Mouse (Mus musculus) adrenal gland, postnatal 25 days (tissue): Measurements from ENCODE around the gene Dnaja2. TPM values are rescaled to one million over a fixed set of nuclear protein-coding genes. Genes with fewer than 3 reads are reported as not detected.
A peak's percentile ranks its signal among the peaks of the same experiment; 100 is the strongest.

Experiments
- DNase-seq: peaks from one replicate; pipeline ENCODE4 v3.0.0; 2021; ENCODE audit warnings: mixed read lengths
- total RNA-seq: library from RNA; stranded (reverse); gene quantifications from 2 replicates; pipeline ENCODE4 v1.2.3, GENCODE M21; 2021

Dnaja2 gene
- total RNA-seq, 1 experiment from 2014 or later, result 166 TPM

DNA sequence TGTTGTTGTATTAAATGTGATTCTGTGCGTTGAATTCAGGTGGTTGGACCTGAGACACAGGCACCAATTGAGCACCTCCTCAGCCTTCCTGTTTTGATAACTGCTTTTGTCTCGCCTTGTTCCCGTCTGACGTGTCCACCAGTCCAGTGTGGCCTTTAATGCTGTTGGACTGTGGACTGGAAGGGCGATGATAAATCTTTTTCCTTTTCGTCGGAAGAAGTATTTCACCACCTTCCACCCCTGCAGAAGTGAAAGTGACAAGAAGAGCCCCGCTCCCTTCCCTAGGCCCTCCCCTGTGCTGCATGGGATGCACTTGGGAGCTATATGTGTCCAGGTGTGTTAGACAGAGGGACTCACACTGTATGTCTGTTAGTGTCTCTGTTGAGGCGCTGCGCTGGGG, 54.7 kb downstream of the Dnaja2 start:
- DNase-seq, result no peak

DNA sequence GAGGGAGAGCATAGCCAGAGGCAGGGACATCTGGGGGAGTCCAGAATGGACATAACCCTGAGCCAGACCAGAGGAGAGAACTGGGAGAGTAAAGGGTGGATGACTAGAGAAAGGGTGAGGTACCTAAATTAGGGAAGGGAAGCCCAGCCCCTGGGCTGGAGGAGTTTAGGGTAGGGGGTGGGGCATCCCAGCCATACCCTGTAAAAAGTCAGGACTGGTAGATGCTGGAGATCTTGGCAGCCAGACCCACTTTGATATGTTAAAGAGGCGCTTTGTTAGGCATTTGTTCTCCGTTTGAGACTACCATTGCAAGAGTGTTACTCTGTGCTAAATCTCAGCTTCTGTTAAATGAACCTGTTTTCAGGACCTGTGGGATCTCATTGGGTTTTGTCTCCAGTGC, 56.6 kb downstream of the Dnaja2 start:
- no peak for DNase-seq

DNA sequence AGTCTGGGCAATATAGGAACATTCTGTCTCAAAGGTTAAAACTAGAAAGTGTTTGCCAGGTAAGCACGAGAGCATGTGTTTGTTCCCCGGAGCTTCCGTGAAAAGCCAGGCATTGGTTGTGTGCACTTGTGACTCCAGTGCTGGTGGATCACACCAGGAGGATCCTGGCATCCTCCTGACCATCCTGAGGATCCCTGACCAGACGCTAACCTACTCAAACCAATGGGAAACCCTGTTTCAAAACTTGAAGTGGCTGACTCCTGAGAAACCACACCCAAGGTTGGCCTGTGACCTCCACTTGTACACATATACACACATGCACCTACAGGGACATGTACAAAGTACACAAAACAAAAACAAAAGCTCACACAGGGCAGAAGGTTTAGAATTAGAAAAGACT, 58.4 kb downstream of the Dnaja2 start:
- DNase-seq, result no peak

DNA sequence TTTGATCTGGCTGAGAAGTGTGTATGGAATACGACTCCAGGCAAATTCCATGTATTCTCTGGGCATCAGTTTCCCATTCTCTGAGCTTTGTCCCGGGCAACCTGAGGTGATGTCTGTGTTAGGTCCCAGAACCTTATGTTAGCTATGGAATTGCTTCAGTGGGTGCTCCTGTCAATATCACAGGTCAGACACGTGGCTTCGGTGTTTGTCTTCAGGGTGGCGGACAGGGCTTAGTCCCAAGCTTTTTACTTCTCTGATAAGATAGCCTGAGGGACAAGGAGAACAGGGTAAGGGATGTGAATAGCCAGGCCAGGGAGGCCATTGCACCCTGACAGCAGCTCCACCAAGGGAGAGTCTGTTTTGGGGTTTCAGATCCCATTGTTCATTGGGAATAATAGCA, 59.0 kb downstream of the Dnaja2 start:
- no peak for DNase-seq

DNA sequence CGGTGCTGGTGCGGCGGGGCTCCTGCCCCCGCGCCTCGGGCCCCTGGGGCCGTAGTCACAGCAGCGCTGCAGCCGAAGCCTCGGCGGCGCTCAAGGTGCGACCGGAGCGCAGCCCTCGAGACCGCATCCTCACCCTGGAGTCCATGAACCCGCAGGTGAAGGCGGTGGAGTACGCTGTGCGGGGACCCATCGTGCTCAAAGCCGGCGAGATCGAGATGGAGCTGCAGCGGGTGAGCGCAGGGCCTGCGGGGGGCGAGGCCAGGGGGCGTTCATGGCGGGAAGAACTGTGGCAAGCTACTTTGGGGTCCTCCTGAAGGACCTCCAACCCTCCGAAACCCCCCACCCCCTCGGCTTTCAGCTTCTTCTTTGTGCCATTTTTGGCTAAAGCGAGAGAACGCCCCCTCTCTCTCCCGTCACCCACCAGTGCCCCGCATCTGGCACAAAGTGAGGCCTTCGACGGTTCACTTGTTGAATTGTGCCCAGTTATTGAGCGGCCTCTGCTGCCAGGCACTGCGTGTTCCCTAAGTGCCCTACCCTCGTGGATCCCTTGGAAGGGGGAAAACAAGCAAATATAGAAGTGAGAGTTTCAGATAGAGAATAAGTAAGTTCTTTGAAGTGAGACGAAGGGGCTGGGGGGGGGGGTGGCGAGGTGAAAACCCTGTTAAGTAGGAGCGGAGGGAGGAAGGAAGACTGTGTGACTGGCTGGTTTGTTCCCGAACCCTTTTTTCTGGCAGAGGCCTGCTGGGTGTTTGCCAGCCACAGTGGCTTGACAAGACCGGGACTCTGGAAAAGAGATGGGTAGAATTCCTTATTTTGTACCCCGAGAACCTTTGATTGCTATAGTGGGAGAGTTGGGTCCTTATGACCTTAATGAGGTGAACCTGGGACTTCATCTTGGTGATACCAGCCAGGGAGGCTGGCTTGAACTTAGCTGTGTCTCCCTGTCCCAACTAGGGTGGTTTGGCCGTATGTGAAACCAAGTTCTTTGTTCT, 61.9 kb downstream of the Dnaja2 start:
- peak; percentile 13 for DNase-seq

DNA sequence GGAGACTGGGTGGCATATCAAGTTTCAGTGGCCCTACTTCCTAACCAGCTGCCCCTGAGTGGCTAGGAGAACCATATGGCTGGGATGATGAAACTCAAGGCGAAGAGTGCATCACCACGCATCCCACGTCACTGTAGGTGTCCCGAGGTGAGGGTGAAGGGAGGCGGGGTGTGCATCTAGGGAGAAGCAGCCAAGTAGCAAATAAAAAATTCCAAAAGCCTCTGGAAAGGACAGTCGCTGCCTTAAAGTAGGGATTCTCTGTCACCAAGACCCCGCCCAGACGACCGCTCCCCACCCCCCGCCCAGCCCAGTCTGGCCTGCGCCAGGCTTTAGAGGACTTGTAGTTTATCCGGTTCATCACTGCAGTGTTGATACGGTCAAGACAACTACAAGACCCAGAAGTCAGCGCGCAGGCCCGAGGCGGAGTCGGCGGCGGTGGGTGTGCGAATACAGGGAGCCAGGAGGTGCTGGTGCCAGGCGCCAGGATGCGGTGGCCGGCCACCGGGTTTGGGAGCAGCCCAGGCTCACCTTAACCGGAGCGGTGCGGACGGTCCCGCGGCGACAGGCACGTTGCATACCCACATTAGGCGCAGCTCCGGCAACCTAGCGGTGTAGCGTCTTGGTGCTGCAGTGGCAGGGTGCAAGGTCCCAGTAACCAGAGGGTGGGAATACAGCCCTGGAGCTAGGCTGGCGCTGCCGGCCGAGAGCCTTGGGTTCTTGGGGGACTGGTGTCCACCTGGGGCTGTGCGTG, 62.8 kb downstream of the Dnaja2 start, which contains the start of gene Gpt2:
Gene Gpt2 (plus strand): TSS at position 452 of the 751 bp plus-strand sequence.
- peak; percentile 94 for DNase-seq

DNA sequence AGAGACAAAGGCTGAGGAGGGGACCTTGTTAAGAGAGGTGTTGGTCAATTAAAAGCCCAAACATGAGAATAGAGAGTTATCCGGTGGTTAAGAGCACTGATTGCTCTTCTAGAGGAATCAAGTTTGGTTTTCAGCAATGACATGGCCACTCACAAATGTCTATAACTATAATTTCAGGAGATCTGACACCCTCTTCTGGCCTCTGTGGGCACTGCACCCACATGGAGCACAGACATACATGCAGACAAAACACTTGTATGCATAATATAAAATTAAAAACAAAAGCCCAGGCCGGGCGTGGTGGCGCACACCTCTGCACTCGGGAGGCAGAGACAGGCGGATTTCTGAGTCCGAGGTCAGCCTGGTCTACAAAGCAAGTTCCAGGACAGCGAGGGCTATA, 65.6 kb downstream of the Dnaja2 start:
- DNase-seq, result no peak

DNA sequence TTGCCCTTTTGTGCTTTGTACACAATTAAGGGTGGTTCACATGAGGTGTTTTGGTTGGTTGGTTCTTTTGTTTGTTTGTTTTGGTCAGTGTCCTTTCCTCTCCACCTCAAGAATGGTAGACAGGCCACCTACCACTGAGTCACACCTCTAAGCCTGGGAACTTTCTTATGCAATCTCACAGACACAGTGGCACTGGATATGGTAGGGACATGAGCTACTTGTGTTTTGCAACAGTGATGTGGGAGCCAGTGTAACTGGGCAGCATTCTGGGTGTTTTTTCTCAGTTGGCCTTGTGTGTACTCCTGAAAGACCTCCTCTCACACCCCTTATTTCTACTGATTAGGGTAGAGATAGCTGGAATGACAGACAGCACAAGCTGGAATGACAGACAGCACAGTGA, 66.5 kb downstream of the Dnaja2 start:
- no peak for DNase-seq

DNA sequence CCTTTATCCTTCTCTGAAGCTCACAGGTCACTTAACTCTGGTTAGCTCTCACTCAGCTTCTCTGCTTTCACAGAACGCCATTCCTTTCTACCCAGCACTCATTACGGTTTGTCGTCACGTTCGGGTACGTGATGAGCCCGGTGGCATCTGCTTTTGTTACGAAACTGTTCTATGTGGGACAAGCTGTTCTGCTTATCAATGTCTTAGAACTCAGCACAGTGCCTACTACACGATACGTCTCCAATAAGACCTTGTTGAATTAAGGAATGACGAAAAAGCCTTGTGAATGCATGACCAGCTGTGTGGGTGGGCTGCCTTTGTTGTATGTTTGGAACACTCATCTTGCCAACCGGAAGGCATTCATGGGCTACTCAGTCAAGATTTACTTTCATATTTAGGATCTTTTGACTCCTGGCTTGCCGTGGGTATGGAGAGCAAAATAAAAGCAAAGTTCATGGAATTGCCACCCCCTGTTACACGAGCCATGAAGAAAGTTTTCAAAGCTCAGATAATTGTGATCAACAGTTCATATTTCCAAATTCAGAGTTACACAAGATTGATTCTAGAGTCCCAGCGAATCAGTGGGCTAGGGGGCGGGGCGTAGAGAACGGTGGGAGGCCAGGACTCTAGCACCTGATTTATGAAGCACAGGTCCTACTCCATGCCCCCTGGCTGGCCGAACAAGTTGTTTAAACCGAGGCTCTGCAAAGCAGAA, 67.1 kb downstream of the Dnaja2 start:
- no peak for DNase-seq

Other genes with a start within 250 kb of the Dnaja2 start
- gene Mylk3, start 169.0 kb downstream of the Dnaja2 start, total RNA-seq, result 0.61 TPM in 1 of 2 replicates, not detected in the other
- gene 4921524J17Rik, start 122.5 kb downstream of the Dnaja2 start, total RNA-seq, result 29.9 and 58.2 TPM in 2 replicates
- 233 and 253 TPM in 2 replicates for gene Gpt2, start 62.8 kb downstream of the Dnaja2 start, total RNA-seq
- 3.9 and 5.0 TPM in 2 replicates for gene Neto2, start 145.6 kb upstream of the Dnaja2 start, total RNA-seq